Mouse (Mus musculus) hindbrain, embryonic 14.5 days (tissue): Measurements from ENCODE around the gene Otud1. TPM values are rescaled to one million over a fixed set of nuclear protein-coding genes. Genes with fewer than 3 reads are reported as not detected.

Source experiments
- ATAC-seq: fragments of 200-750 bp; cut with Nextera tagmentation; 2 replicates; pipeline ENCODE4 v1.8.0; 2017; ENCODE audit warnings: moderate number of reproducible peaks, mild to moderate bottlenecking, moderate TSS enrichment, moderate library complexity; ENCODE audit not compliant: low FRiP score
- DNase-seq: peaks from one replicate; pipeline ENCODE4 v3.0.0-alpha.2; 2015; ENCODE audit warnings: low spot score
- H3K27ac ChIP-seq: fragments of 300-500 bp; sonication (generic); 2 replicates; pipeline ENCODE4 v1.5.1; 2014; ENCODE audit warnings: mild to moderate bottlenecking, moderate library complexity
- H3K27me3 ChIP-seq: fragments of 300-500 bp; sonication (generic); 2 replicates; pipeline ENCODE4 v1.6.1; 2014; ENCODE audit warnings: mild to moderate bottlenecking, low read length, mixed read lengths; ENCODE audit not compliant: control insufficient read depth, insufficient read depth
- H3K36me3 ChIP-seq: fragments of 300-500 bp; sonication (generic); replicated peaks from 2 replicates; pipeline ENCODE4 v1.6.1; 2014; ENCODE audit not compliant: control insufficient read depth, insufficient read depth
- H3K4me1 ChIP-seq: fragments of 300-500 bp; sonication (generic); replicated peaks from 2 replicates; pipeline ENCODE4 v1.6.1; 2014; ENCODE audit warnings: antibody characterized with exemption, low read length, mixed read lengths; ENCODE audit not compliant: control insufficient read depth, insufficient read depth
- H3K4me2 ChIP-seq: fragments of 300-500 bp; sonication (generic); replicated peaks from 2 replicates; pipeline ENCODE4 v1.6.1; 2014; ENCODE audit warnings: mild to moderate bottlenecking, moderate library complexity
- H3K4me3 ChIP-seq: fragments of 300-500 bp; sonication (generic); replicated peaks from 2 replicates; pipeline ENCODE4 v1.5.1; 2014; ENCODE audit warnings: mild to moderate bottlenecking, low read length
- H3K9ac ChIP-seq: fragments of 300-500 bp; sonication (generic); 2 replicates; pipeline ENCODE4 v1.6.1; 2014
- H3K9me3 ChIP-seq: fragments of 300-500 bp; sonication (generic); 2 replicates; pipeline ENCODE4 v1.6.1; 2016; ENCODE audit warnings: low read length; ENCODE audit not compliant: control insufficient read depth
- WGBS: fragments of 180-500 bp; shearing (Covaris S2); extraction: QIAGEN DNeasy Blood & Tissue Kit; methylation state at CpG from one replicate; pipeline ENCODE4 v1.1.7; 2014; 5-methylcytosine and 5-hydroxymethylcytosine counted together
- polyA plus RNA-seq: library from polyadenylated mRNA; unstranded; fragments of >200 nt; fragmentation: Nextera tagmentation; extraction: Ambion mirVana; gene quantifications from 2 replicates; pipeline ENCODE4 v1.2.1, GENCODE M21; 2014

The Otud1 gene
- polyA plus RNA-seq, 1 experiment from 2014 or later = 2.6 TPM

DNA sequence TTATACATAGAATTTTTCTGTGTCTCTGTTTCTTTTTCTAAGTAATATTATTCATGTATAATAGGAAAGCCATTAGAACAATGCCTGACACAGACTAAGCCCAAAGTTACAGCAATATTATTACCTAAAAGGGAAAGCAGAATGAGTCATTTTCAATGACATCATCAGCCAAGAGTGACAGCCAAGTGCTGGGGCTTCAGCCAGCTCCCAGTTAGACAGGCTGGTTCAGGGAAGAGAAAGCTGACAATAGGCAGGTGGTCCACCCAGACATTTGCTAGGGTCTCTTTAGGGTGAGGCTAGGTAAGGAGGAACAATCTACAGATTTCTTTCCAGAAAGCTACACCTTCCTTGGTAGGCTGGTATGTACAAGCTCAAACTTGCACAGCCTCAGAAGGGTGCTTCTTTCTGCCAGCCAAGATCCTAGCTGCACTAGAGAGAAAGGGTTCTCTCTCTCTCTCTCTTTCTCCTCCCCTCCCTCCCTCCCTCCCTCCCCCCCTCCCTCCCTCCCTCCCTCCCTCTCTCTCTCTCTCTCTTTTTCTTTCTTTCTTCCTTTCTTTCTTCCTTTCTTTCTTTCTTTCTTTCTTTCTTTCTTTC lies 45.6 kb downstream of the Otud1 start:
- no peak for DNase-seq

GRCm38 (mm10) chr2:19703670-19704069 lies 46.1 kb downstream of the Otud1 start:
- 63% methylated on average over 4 of the region's 4 CpGs for WGBS
- Histone ChIP-seq H3K4me2 (no peak overlapping the region), H3K4me1 (no peaks in the 10 kb centered on the region), H3K9me3 (no peaks in the 10 kb centered on the region), H3K4me3 (no peak overlapping the region), H3K27ac (no peak overlapping the region), H3K9ac (no peak overlapping the region), H3K36me3 (no peaks in the 10 kb centered on the region), H3K27me3 (no peaks in the 10 kb centered on the region)
- DNase-seq (no peak), ATAC-seq (no peak)

More for the DNA sequence above, 45.6 kb downstream of the Otud1 start:
- Histone ChIP-seq H3K36me3 (no peaks in the 10 kb centered on the region), H3K27ac (no peak overlapping the region), H3K4me2 (no peak overlapping the region), H3K27me3 (no peaks in the 10 kb centered on the region), H3K9me3 (no peaks in the 10 kb centered on the region), H3K4me1 (no peaks in the 10 kb centered on the region), H3K4me3 (no peak overlapping the region), H3K9ac (no peak overlapping the region)
- no peak; the same call in 1 of the 2 replicates for ATAC-seq

GRCm38 (mm10) chr2:19704272-19704671 lies 46.7 kb downstream of the Otud1 start:
- H3K9me3 ChIP-seq = no peaks in the 10 kb centered on the region
- H3K36me3 ChIP-seq = no peaks in the 10 kb centered on the region
- ATAC-seq (no peak), DNase-seq (no peak)
- H3K9ac ChIP-seq = no peak overlapping the region
- H3K27me3 ChIP-seq = no peaks in the 10 kb centered on the region
- H3K4me3 ChIP-seq = no peak overlapping the region
- H3K4me2 ChIP-seq = no peak overlapping the region
- H3K4me1 ChIP-seq = no peaks in the 10 kb centered on the region
- H3K27ac ChIP-seq = no peak overlapping the region

DNA sequence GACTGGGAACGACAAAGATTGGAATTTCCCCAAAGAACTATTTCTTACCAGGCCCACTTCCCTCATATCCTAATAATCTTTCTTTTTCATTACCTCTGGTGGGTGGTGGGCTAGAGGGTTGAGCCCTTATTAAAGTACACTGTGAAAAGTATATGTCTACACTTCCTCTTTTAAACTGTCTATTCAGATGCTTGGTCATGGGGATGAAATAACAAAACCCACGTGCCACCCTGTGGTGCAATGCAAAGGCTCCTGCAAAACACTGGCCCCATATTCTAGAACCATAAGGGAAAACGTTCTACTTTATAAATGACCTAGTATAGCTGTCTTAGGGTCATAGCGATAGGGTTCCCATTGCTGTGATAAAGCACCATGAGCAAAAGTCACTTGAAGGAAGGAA lies 49.3 kb downstream of the Otud1 start:
- DNase-seq = no peak
- 82% methylated on average over 4 of the region's 4 CpGs for WGBS
- Histone ChIP-seq H3K4me2 (no peak overlapping the region), H3K9ac (no peak overlapping the region), H3K36me3 (no peaks in the 10 kb centered on the region), H3K9me3 (no peaks in the 10 kb centered on the region), H3K27ac (no peak overlapping the region), H3K4me1 (no peaks in the 10 kb centered on the region), H3K4me3 (no peak overlapping the region), H3K27me3 (no peaks in the 10 kb centered on the region)
- ATAC-seq = no peak

Other genes with a start within 250 kb of the Otud1 start
- 0.51 and 0.77 TPM in 2 replicates for gene Ptf1a, start 212.1 kb upstream of the Otud1 start, polyA plus RNA-seq
- gene 4921504E06Rik, start 103.8 kb upstream of the Otud1 start, polyA plus RNA-seq = 0.18 TPM in 1 of 2 replicates, not detected in the other